Mouse (Mus musculus): ENCODE data around the gene Susd6.
"Not testable (repeated sequence)": the region's sequence is repeated elsewhere in the genome, so short reads cannot be mapped to it uniquely, and the experiment has no call there.

Gene Susd6

GRCm38 (mm10) chr12:80812510-80812820 is 22.2 kb downstream of the Susd6 start:
- DNase-seq (ENCODE audit: low read depth, low spot score) = no peak

GRCm38 (mm10) chr12:80813456-80813855 is 23.1 kb downstream of the Susd6 start:
- DNase-seq (ENCODE audit: low read depth, low spot score) = no peak

GRCm38 (mm10) chr12:80813872-80814271 is 23.6 kb downstream of the Susd6 start:
- no peak for DNase-seq (ENCODE audit: low read depth, low spot score)

- DNase-seq (ENCODE audit: low read depth, low spot score) = no peak
Observed at GRCm38 (mm10) chr12:80814529-80814928, 24.2 kb downstream of the Susd6 start.

- peak; percentile 52 for DNase-seq (ENCODE audit: low read depth, low spot score)
Observed at GRCm38 (mm10) chr12:80815298-80815697, 25.0 kb downstream of the Susd6 start.

GRCm38 (mm10) chr12:80815893-80816292 is 25.6 kb downstream of the Susd6 start:
- DNase-seq (ENCODE audit: low read depth, low spot score) = no peak

GRCm38 (mm10) chr12:80816380-80817086 is 26.2 kb downstream of the Susd6 start:
- DNase-seq (ENCODE audit: low read depth, low spot score) = peak; percentile 41

GRCm38 (mm10) chr12:80817697-80818235 is 27.5 kb downstream of the Susd6 start:
- no peak for DNase-seq (ENCODE audit: low read depth, low spot score)

GRCm38 (mm10) chr12:80819020-80819419 is 28.7 kb downstream of the Susd6 start:
- DNase-seq (ENCODE audit: low read depth, low spot score) = not testable (repeated sequence)

GRCm38 (mm10) chr12:80821312-80822007 is 31.1 kb downstream of the Susd6 start:
- DNase-seq (ENCODE audit: low read depth, low spot score) = no peak

GRCm38 (mm10) chr12:80822533-80822932 is 32.2 kb downstream of the Susd6 start:
- DNase-seq (ENCODE audit: low read depth, low spot score) = no peak

GRCm38 (mm10) chr12:80824202-80824601 is 33.9 kb downstream of the Susd6 start:
- DNase-seq (ENCODE audit: low read depth, low spot score) = no peak

GRCm38 (mm10) chr12:80826423-80826822 is 36.1 kb downstream of the Susd6 start:
- no peak for DNase-seq (ENCODE audit: low read depth, low spot score)

- no peak for DNase-seq (ENCODE audit: low read depth, low spot score)
Observed at GRCm38 (mm10) chr12:80827464-80828015, 37.2 kb downstream of the Susd6 start.

GRCm38 (mm10) chr12:80828020-80828419 is 37.7 kb downstream of the Susd6 start:
- no peak for DNase-seq (ENCODE audit: low read depth, low spot score)

- no peak for DNase-seq (ENCODE audit: low read depth, low spot score)
Observed at GRCm38 (mm10) chr12:80828951-80829350, 38.6 kb downstream of the Susd6 start.

GRCm38 (mm10) chr12:80830211-80830610 is 39.9 kb downstream of the Susd6 start:
- DNase-seq (ENCODE audit: low read depth, low spot score) = no peak

- DNase-seq (ENCODE audit: low read depth, low spot score) = no peak
Observed at GRCm38 (mm10) chr12:80830820-80831219, 40.5 kb downstream of the Susd6 start.

GRCm38 (mm10) chr12:80832313-80832712 is 42.0 kb downstream of the Susd6 start:
- no peak for DNase-seq (ENCODE audit: low read depth, low spot score)

GRCm38 (mm10) chr12:80833541-80833940 is 43.2 kb downstream of the Susd6 start:
- DNase-seq (ENCODE audit: low read depth, low spot score) = peak; percentile 55

GRCm38 (mm10) chr12:80834156-80834900 is 44.0 kb downstream of the Susd6 start:
- no peak for DNase-seq (ENCODE audit: low read depth, low spot score)
